Mouse (Mus musculus): ENCODE results near the gene Gm21119.
"Not testable (repeated sequence)": the region's sequence is repeated elsewhere in the genome, so short reads cannot be mapped to it uniquely, and the experiment has no call there.

DNA sequence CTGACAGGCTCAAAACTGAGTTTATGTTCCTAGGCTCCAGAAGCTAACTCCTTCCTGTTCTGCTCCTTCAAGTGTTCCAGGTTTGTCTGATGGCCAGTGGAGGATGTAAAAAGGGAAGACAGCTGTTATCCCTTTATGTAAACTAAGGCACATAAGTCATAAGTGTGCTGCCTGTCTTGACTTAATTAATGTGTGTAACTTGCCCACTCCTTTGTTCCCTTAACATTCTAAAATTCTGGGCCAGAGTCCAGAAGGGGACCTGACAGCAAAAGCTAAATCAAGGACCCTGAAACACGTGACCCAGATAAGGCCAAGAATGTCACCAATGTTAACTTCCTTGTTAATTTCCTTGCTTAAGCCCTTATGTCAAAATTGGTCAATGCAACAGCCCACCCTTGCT is 3.9 kb upstream of the Gm21119 start:
- TF ChIP-seq CTCF, EP300 (IDR thresholded peaks at IDR 0.05): not testable (repeated sequence)
